Mouse (Mus musculus) small intestine, adult 2 months (tissue): ENCODE results near the gene Utrn.

Experiments
- CTCF ChIP-seq: fragments of 200-500 bp; IDR thresholded peaks from 2 replicates; pipeline ENCODE4 v1.5.1; 2012; ENCODE audit warnings: low read depth, mild to moderate bottlenecking, control low read depth, inconsistent platforms, low read length, moderate library complexity, mixed read lengths; ENCODE audit not compliant: insufficient replicate concordance, insufficient read length; ENCODE audit errors: extremely low read depth
- POLR2A ChIP-seq: fragments of 200-500 bp; IDR thresholded peaks from 2 replicates; pipeline ENCODE4 v1.6.1; 2012; ENCODE audit warnings: low read depth, mild to moderate bottlenecking, control low read depth, inconsistent platforms, low read length, moderate library complexity

- TF ChIP-seq POLR2A: no peak
- no peak for TF ChIP-seq CTCF
Observed at GRCm38 (mm10) chr10:12414967-12415366, 454.2 kb downstream of the Utrn start.
